Mouse (Mus musculus) telencephalon, adult 2 months (tissue): ENCODE data around the gene Pcdh7.
A peak's percentile ranks its signal among the peaks of the same experiment; 100 is the strongest.

Experiments used
- DNase-seq: peaks from one replicate; pipeline ENCODE4 v3.0.0-alpha.2; 2011; ENCODE audit warnings: low read depth, low spot score

Pcdh7 gene

GRCm38 (mm10) chr5:57907218-57907617 lies 189.5 kb downstream of the Pcdh7 start:
- no peak for DNase-seq

DNA sequence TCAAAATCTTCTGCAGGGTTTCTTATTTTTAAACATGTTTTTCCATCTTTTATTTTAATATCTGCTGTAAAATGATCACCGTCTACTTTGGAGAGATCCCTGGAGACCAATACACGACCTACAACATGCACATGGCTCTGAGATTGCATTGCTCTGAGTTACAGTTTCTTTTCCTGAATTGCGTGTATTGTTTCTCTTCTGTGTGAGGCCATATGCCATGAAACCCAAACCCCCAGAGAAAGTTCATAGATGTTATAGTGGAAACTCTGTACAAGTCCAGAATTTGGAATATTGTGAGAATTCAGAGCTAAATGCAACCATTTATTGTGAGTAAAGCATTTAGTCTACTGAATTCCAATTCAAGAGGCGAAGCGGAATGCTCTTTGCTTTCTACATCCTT lies 203.4 kb downstream of the Pcdh7 start:
- DNase-seq: no peak

DNA sequence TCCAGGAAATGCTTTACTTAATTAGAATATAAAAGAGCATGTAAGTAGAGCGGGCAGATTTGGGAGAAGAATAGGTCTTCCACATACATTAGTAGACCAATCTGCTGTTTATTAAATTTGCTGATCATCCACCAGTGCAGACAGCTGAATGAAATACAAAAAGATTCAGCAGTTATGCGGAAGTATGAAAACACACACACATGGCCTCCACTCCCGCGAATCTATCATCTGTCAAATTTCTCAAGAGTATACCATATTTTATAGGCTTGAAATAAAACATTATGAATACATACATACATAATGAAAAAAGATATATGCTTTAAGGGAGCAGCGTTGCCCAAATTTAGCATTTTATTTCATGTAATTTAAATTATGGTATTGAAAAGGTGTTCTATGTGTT lies 213.6 kb downstream of the Pcdh7 start:
- no peak for DNase-seq

GRCm38 (mm10) chr5:57931738-57932137 lies 214.0 kb downstream of the Pcdh7 start:
- DNase-seq: no peak

GRCm38 (mm10) chr5:57934666-57935065 lies 216.9 kb downstream of the Pcdh7 start:
- DNase-seq: no peak

DNA sequence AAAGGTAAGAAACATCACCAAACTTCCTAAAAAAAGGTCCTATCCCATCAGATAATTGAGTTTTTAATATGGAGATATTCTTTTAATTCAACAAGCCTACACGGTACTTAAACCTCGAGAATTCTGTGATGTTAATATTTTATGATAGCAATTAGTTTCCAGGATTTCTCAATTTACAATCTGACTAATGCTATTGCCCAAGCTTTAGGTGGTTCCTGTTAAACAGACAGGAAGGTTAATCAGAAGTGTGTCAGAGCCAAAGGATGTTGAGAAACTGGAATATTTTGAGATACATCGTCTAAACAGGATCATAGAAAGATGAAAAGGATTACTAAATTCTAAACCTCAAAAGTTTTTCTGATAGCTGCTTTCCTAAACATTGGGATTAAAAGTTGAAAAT lies 222.7 kb downstream of the Pcdh7 start:
- no peak for DNase-seq

- no peak for DNase-seq
Observed at GRCm38 (mm10) chr5:57943176-57943575, 225.4 kb downstream of the Pcdh7 start.

GRCm38 (mm10) chr5:57943611-57944010 lies 225.8 kb downstream of the Pcdh7 start:
- DNase-seq: no peak

- DNase-seq: no peak
Observed at GRCm38 (mm10) chr5:57945419-57945818, 227.7 kb downstream of the Pcdh7 start.

DNA sequence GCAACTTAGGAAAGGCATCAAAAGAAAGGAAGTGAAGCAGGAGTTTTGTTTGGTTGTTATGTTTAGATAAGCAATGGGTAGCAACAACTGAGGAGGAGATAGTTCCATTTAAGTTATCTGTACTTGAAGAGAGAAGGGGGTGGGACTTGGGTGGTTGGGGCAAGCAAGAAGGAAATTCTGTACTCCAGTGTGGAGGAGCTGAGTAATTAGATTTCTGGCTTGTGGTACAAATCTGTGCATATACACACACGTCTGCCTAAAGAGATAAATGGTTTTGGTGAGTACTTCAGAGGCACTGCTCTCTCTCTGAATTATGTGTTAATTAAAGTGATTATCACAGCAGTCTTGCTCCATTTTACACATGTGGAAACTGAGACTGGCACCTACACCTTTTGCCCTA lies 241.6 kb downstream of the Pcdh7 start:
- DNase-seq: no peak

DNA sequence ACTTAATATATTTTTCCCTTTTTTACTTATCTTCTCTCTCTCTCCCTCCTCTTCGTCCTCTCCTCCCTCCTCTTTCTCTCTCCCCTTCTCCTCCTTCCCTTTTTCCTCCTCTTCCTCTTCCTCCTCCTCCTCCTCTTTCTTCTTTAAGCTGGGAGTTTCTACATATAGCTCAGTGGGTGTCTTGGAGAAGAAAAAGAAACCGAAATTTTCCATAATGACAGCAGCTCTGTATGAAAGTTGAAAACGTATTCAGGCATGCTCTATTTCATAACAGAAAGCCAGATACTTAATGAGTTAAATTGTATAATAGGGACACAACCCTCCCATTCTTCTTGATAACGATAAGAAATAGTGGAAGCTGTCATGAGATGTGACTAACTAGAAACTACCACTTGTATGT lies 246.0 kb downstream of the Pcdh7 start:
- DNase-seq: peak; percentile 33

- no peak for DNase-seq
Observed at GRCm38 (mm10) chr5:57964201-57964600, 246.4 kb downstream of the Pcdh7 start.

DNA sequence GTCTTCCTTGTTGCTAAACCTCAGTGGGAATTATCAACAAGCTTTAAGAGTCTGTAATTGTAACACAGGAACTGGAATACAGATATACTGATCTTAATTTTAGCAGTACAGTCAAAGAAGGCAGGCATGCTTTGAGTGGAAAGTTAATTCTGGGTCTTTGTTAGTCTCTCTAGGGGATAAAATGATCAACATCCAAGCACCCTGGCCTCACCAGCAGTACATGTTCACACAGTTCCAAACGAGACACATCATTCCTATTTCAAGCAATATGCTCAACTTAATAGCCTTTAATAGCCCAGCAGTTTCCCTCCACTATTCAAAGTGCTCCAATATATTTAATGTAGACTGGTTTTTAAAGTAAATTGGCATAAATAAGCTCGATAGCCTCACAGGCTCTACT lies 275.8 kb downstream of the Pcdh7 start:
- DNase-seq: no peak

DNA sequence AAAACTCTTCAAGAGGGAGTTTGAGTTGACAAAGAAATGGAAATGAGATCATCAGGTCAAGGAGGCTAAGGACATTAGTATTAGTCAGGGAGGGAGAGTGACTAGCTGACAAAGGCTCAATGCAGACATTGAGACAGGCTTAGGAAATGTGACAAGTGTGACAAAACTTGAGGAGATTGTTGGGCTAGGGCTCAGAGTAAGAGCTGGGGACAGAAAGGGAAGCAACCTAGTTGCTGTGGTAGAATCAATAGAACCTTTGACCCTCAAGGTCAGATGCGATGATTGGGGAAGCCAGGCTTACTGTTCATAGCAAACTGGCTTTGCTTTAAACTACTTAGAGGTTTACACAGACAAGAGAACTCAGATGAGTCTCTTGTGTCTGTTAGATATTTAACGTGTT lies 303.6 kb downstream of the Pcdh7 start:
- DNase-seq: no peak

- DNase-seq: no peak
Observed at GRCm38 (mm10) chr5:58025123-58025522, 307.4 kb downstream of the Pcdh7 start.

DNA sequence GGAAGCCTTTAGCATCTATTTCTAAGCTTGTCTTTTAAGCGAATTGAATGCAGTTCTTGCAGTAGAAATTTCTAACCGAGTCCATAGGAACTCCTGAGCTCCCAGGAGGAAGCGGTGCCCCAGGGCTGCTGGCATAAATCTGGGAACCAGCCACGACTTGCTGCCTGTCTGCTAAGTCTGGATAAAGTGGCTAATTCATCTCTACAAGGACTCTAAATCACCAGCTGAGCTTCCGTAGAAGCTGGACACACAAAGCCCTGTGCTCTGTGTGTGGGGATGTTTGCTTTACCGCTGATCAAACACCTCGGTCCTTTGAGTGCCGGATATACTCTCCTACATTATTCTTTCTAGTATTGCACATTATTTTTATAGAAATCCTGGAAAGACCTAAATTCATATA lies 308.0 kb downstream of the Pcdh7 start:
- no peak for DNase-seq

DNA sequence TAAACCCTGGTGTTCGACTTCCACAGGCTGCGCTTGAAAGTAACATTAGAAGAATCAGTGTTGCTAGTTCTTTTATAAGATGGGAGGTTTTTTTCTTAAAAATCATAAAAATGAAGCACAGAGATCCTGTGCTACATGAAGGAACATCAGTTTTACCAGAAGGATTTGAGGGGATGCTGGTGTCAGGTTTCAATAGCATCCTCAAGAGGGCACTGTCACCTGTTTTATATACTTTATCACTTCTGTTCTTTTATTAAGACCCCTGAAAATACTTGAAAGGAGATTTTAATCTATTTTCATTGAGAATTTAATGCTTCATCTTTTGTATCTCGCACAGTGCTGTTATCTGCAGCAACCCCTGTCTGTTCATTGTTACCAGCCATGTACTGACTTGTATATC lies 322.1 kb downstream of the Pcdh7 start:
- DNase-seq: no peak

DNA sequence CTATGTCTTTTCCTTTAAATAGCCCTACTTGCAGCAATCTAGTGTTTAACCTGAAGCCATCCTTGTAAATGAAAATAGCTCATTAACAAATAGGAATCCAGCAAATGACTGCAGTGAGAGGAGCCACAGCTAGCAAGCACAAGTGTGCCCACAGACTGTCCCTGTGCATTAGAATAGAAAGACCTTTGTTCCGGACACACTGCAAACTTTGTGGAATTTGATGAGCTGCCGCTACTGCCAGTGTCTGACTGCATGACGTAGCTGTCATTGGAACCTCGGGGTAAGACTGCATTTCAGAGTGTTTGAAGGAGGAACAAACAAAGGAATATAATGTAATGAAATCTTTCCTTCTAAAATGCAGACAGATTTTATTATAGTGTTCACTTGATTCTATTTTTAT lies 326.4 kb downstream of the Pcdh7 start:
- no peak for DNase-seq

DNA sequence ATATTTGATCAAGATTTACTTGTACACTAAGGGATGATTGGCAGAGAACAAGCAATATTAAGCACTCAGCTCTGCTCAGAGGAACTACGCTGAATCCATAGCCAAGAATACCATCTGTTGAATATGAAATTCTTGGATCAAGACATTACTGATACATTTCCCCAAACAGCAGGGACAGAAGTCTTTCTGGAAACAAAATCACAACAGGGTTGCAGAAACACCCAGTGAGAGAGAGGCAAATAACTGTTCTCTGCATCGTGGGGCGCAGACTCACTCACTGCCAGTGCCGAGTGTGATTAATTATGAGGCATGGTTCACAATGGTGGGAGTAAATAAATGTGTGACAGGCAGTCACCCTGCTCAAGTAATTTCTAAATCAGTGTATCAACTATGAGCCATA lies 363.3 kb downstream of the Pcdh7 start:
- peak; percentile 60 for DNase-seq

DNA sequence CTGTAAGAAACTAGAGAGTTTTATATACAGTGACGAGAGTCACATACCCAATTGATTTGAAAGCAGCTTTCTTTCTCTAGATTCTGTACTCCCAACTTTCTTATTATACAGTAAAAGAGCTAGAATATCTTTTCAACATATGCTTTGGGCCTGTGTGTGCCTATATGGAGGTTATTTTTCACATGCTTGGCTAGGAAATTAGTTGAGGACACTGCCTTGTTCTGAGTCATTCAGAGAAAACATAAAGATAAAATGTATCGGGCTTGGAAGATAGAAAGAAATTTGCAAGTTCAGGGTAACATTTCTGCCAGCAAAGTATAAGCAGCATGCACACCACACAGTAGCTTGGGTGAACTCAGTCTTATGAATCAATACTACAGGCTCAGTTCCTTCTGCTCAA lies 364.5 kb downstream of the Pcdh7 start:
- no peak for DNase-seq

GRCm38 (mm10) chr5:58083056-58083455 lies 365.3 kb downstream of the Pcdh7 start:
- no peak for DNase-seq

DNA sequence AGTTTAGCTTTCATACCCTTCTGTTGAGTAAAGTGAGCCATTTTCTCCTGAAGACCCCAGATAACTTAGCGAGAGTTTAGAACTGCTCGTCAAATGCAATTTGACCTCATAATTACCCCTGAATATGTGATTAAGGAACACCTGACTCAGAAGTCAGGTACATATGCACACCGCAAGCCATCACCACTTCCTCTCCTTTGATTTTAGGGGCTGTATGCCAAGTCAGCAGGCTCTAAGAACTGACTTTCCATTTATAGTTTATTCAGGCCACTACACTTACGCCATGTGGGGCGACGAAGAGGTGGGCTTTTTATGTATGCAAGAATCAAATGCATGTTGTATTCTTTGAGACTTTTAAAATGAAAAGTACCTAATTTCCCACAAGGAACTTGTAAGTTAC lies 366.2 kb downstream of the Pcdh7 start:
- DNase-seq: no peak

DNA sequence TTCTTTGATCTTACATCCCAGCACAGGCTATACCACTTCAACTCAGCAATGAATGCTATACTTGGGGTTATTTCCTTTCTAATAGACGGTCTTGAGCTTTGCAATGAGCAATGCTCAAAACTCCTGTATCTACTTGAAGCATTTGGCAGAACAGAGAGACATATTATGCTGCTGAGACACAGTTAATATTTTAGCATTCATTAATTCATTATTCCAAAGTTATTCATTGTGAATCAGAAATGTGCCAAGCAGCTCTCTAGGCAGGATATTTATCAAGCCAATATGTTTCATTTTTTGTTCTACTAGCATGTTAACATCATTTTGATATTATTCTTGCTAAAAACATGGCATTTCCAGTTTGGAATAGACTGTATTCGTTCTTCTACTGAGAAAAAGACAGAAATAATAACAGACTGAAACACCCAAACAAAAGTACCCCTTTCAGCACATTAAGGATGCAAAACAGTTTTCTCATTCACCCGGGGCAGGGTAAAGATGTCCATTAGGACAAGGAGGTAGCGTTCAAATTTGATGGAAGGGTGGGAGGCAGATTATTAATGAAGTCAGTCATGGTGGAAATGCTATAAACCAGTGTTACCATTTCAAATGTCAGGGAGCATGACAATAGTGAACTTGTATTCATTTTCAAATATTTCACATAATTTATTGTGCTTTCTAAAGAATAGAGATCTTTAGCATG lies 391.0 kb downstream of the Pcdh7 start:
- no peak for DNase-seq

DNA sequence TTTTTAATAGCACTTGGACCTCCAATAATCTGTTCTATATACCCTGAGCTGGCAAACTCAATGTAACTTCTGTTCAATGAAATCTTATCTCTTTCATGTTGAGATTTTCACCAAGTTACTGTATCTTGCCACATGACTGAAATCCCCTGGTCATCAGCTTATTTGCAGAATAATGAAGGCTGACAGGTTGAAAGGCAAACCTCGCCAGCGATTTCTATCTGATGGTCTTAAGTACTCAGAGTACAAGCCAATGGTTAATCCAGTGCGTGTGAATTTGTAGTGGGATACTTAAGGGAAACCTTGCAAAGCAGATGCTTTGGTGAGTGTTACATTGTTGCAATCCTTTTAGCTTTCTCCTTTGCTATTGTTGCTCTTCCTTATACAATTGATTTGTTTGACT lies 398.3 kb downstream of the Pcdh7 start:
- no peak for DNase-seq
